Mouse (Mus musculus) G1E (cell line): ENCODE measurements around the gene Gm28230. TPM values are rescaled to one million over a fixed set of nuclear protein-coding genes. Genes with fewer than 3 reads are reported as not detected.

Experiments
- ATAC-seq: 2 replicates; pipeline ENCODE4 v1.8.0; 2016; ENCODE audit warnings: mild to moderate bottlenecking; ENCODE audit not compliant: insufficient number of reproducible peaks, poor library complexity, low FRiP score, severe bottlenecking; ENCODE audit errors: extremely low read depth
- DNase-seq: peaks from one replicate; pipeline ENCODE4 v3.0.0; 2012; ENCODE audit warnings: low spot score
- H3K27me3 ChIP-seq: 2 replicates; pipeline ENCODE4 v1.6.1; 2012; ENCODE audit warnings: mild to moderate bottlenecking, low read length, inconsistent platforms; ENCODE audit not compliant: insufficient read depth
- H3K36me3 ChIP-seq: replicated peaks from 2 replicates; pipeline ENCODE3; 2012; ENCODE audit warnings: mild to moderate bottlenecking, inconsistent platforms
- H3K4me1 ChIP-seq: 2 replicates; pipeline ENCODE4 v1.6.1; 2012; ENCODE audit warnings: low read depth, low read length, inconsistent platforms, mixed read lengths; ENCODE audit not compliant: insufficient read depth
- H3K4me3 ChIP-seq: 2 replicates; pipeline ENCODE4 v1.5.1; 2012; ENCODE audit warnings: low read depth, mild to moderate bottlenecking, inconsistent platforms, low read length, moderate library complexity, mixed read lengths
- H3K9me3 ChIP-seq: replicated peaks from 2 replicates; pipeline ENCODE4 v1.6.1; 2012; ENCODE audit warnings: inconsistent platforms
- CTCF ChIP-seq: IDR thresholded peaks from 2 replicates; pipeline ENCODE4 v1.5.1; 2012; ENCODE audit warnings: low read depth, low read length, inconsistent platforms, mixed read lengths
- GATA1 ChIP-seq: IDR thresholded peaks from 2 replicates; pipeline ENCODE4 v1.6.1; 2012; ENCODE audit warnings: borderline replicate concordance, low read length, inconsistent platforms, mixed read lengths
- GATA2 ChIP-seq: IDR thresholded peaks from 2 replicates; pipeline ENCODE4 v1.6.1; 2012; ENCODE audit warnings: low read depth, low read length, inconsistent platforms, borderline replicate concordance
- POLR2AphosphoS5 ChIP-seq: IDR thresholded peaks from 2 replicates; pipeline ENCODE4 v1.6.1; 2012; ENCODE audit warnings: low read depth, low read length, inconsistent platforms; ENCODE audit not compliant: insufficient replicate concordance
- TAL1 ChIP-seq: conservative IDR thresholded peaks from 2 replicates; pipeline ENCODE4 v1.6.1; 2012; ENCODE audit warnings: low read depth, low read length, inconsistent platforms, mixed read lengths
- polyA plus RNA-seq: library from polyadenylated mRNA; stranded (reverse); fragments of >175 nt; gene quantifications from 2 replicates; pipeline ENCODE4 v1.2.3, GENCODE M21; 2012
- total RNA-seq, 2 experiments: library from RNA; stranded (forward) in 1 of 2; stranded (reverse) in 1 of 2; fragments of 200-1000 nt in 1 of 2; fragments of >200 nt in 1 of 2; fragmentation: Nextera tagmentation in 1 of 2; gene quantifications; 2 replicates each; pipeline ENCODE4 v1.2.3; 2014 to 2017

Gene Gm28230
- total and polyA plus RNA-seq, 3 experiments, result 0.33 to 1.2 (median 0.55) TPM

GRCm38 (mm10) chr2:74703720-74704392, 22.7 kb upstream of the Gm28230 start:
- H3K4me1 ChIP-seq, result no peaks in the 10 kb centered on the region
- H3K27me3 ChIP-seq, result peaks cover 11% of the 10 kb centered on the region; the same call in 1 of the 2 replicates
- peaks cover 12% of the 10 kb centered on the region for H3K9me3 ChIP-seq

DNA sequence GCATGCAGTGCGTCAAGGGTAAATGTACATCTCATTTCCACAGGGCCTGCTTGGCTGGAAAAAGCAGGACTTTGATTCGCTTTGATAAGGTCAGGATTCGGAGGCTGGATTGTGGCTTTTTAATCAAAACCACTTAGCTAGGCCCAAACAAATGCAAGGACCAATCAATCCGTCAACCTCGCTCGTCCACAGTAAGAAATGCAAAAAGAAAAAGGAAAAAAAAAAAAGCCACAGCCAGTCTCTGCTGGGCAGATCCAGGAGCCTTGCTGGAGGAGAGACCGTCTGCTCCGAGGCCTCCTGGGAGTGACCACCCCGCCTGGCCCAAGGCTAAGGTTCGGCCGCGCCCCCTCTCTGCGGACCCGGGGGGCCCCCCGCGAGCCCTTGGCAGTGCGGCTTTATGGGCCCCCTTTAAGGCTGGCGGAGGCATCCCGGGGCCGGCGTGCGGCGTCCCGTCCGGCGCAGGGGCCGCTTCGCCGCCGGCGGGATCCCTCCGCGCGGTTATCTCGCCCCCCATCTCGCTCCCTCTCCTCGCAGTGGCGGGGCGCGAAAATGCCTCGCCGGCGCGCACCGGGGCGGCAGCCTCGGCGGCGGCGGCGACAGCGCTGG, 22.0 kb upstream of the Gm28230 start, which contains the start of gene Hoxd8:
TSS of gene Hoxd8 (plus strand) at position 223 of the 606 bp plus-strand sequence.
- Histone ChIP-seq H3K36me3 (no peaks in the 10 kb centered on the region), H3K27me3 (peaks cover 11% of the 10 kb centered on the region; the same call in 1 of the 2 replicates), H3K4me3 (no peak within 1 kb of the TSS), H3K4me1 (no peaks in the 10 kb centered on the region), H3K9me3 (peaks cover 12% of the 10 kb centered on the region)
- no peak for TF ChIP-seq TAL1
- no peak for TF ChIP-seq GATA1
- TF ChIP-seq POLR2AphosphoS5, result no peak
- no peak for TF ChIP-seq CTCF
- no peak for TF ChIP-seq GATA2
- ATAC-seq (no peak), DNase-seq (no peak)

More at GRCm38 (mm10) chr2:74703720-74704392, 22.7 kb upstream of the Gm28230 start:
- DNase-seq (no peak), ATAC-seq (no peak)
- no peak overlapping the region for H3K4me3 ChIP-seq
- H3K36me3 ChIP-seq, result no peaks in the 10 kb centered on the region
- TF ChIP-seq POLR2AphosphoS5 (no peak), GATA1 (no peak), GATA2 (no peak), TAL1 (no peak), CTCF (no peak)

DNA sequence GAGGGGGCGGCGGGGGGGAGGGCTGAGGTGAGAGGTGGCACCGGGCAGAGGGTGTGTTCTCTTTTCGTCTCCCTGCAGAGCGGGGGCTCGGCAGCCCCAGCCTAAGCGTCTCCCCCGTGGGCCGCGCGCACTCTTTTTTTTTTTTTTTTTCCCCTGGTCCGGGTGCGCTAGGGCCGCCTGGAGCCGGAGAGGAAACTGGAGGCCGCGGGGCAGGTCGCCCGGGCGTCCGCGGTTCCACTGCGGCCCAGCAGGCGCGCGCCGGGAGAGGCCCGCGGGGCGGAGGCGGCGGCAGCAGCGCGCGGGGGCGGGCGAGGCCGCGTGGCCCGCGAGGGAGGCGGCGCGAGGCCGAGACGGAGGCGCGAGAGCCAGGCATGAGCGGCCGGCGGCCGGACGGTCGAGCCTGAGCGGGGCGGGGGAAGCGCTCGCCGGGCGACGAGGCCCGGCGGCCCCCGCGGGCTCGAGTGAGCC, 21.5 kb upstream of the Gm28230 start:
- peaks cover 9% of the 10 kb centered on the region; the same call in 1 of the 2 replicates for H3K27me3 ChIP-seq
- no peak for ATAC-seq
- no peak overlapping the region for H3K4me3 ChIP-seq
- no peak for DNase-seq
- no peaks in the 10 kb centered on the region for H3K36me3 ChIP-seq
- peaks cover 12% of the 10 kb centered on the region for H3K9me3 ChIP-seq
- TF ChIP-seq GATA1 (no peak), TAL1 (no peak), CTCF (no peak), POLR2AphosphoS5 (no peak), GATA2 (no peak)
- no peaks in the 10 kb centered on the region for H3K4me1 ChIP-seq

DNA sequence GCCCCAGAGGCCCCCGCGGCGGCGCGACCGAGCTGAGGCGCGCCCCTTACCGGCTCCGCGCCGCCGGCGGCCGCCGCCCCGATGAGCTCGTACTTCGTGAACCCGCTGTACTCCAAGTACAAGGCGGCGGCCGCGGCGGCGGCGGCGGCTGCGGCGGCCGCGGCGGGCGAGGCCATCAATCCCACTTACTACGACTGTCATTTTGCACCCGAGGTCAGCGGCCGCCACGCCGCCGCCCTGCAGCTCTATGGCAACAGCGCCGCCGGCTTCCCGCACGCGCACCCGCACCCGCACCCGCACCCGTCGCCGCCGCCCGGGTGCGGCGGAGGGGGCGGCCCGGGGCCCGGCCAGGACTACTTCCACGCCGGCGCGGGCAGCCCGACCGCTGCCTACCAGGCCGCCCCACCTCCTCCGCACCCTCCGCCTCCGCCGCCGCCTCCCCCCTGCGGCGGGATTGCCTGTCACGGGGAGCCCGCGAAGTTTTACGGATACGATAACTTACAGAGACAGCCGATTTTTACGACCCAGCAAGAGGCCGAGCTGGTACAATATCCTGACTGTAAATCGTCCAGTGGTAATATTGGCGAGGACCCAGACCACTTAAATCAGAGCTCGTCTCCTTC, 20.9 kb upstream of the Gm28230 start:
- no peak for DNase-seq
- ATAC-seq, result no peak
- no peak overlapping the region for H3K4me3 ChIP-seq
- peaks cover 12% of the 10 kb centered on the region for H3K9me3 ChIP-seq
- TF ChIP-seq GATA2 (no peak), CTCF (no peak), POLR2AphosphoS5 (no peak), GATA1 (no peak), TAL1 (no peak)
- peaks cover 6% of the 10 kb centered on the region; the same call in 1 of the 2 replicates for H3K27me3 ChIP-seq
- H3K4me1 ChIP-seq, result no peaks in the 10 kb centered on the region
- H3K36me3 ChIP-seq, result no peaks in the 10 kb centered on the region

DNA sequence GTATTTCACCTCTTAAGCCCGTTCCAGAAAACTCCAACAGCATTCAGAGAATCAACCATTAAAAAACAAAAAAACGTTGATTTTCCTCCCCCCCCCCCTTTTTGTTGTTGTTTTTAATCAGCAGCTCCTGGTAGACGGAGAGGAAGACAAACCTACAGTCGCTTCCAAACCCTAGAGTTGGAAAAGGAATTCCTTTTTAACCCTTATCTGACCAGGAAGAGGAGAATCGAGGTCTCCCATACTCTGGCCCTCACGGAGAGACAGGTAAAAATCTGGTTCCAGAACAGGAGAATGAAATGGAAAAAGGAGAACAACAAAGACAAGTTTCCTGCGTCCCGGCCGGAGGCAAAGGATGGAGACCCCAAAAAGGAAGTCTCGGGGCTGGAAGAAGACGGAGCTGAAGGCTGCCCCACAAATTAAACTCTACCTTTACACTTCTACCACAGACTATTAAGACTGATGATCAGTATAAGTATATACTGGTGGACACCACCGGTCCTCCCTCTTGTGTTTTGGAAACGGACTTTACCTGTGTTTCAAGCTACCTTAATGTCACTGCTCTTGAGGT, 20.1 kb upstream of the Gm28230 start:
- peaks cover 12% of the 10 kb centered on the region for H3K9me3 ChIP-seq
- no peaks in the 10 kb centered on the region for H3K36me3 ChIP-seq
- no peak for TF ChIP-seq POLR2AphosphoS5
- no peak for TF ChIP-seq GATA1
- TF ChIP-seq TAL1, result no peak
- no peak for TF ChIP-seq CTCF
- no peak for TF ChIP-seq GATA2
- no peak overlapping the region for H3K4me3 ChIP-seq
- no peak for ATAC-seq
- no peak for DNase-seq
- H3K4me1 ChIP-seq, result no peaks in the 10 kb centered on the region
- H3K27me3 ChIP-seq, result peaks cover 7% of the 10 kb centered on the region

GRCm38 (mm10) chr2:74707599-74707998, 18.9 kb upstream of the Gm28230 start:
- Histone ChIP-seq H3K36me3 (no peaks in the 10 kb centered on the region), H3K9me3 (peaks cover 12% of the 10 kb centered on the region), H3K4me1 (no peaks in the 10 kb centered on the region), H3K4me3 (no peak overlapping the region), H3K27me3 (peaks cover 15% of the 10 kb centered on the region)
- TF ChIP-seq CTCF, result no peak
- TF ChIP-seq TAL1, result no peak
- no peak for TF ChIP-seq GATA1
- TF ChIP-seq POLR2AphosphoS5, result no peak
- TF ChIP-seq GATA2, result no peak
- no peak for ATAC-seq
- DNase-seq, result no peak
